Mouse (Mus musculus): ENCODE results near the gene Vmn1r118. TPM values are rescaled to one million over a fixed set of nuclear protein-coding genes. Genes with fewer than 3 reads are reported as not detected.
"Not testable (repeated sequence)": the region's sequence is repeated elsewhere in the genome, so short reads cannot be mapped to it uniquely, and the experiment has no call there.

The Vmn1r118 gene
- not detected in 2 replicates for polyA plus RNA-seq (2012)

DNA sequence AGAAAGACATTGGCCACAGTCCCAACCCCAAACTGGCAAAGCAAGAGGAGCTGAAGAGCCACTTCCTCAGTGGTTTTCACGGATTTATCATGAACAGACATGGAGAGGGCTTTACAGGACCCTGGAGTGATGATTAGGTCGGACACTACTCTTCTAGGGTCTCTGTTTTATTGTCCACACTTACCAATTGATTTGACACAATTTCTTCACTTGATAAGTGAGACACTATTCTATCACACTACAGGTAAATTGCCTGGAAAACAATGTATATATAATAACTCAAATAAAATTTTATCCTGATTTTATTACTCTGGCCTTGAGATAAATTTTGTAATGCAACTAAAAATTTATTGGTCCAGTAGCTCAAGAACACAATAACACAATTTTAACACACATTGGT lies at the start of gene Vmn1r118:
TSS of gene Vmn1r118 (minus strand) at position 101 of the 400 bp plus-strand sequence.
- H3K4me1 ChIP-seq (ENCODE audit: control insufficient read depth); H3K27me3 ChIP-seq (ENCODE audit: control insufficient read depth); H3K4me3 ChIP-seq (replicated peaks); H3K9me3 ChIP-seq (ENCODE audit: control insufficient read depth, low read length); H3K36me3 ChIP-seq (ENCODE audit: control insufficient read depth): not testable (repeated sequence)

- H3K9me3 ChIP-seq (ENCODE audit: control insufficient read depth, low read length); H3K4me3 ChIP-seq (replicated peaks); H3K36me3 ChIP-seq (ENCODE audit: control insufficient read depth); H3K27me3 ChIP-seq (ENCODE audit: control insufficient read depth); H3K4me1 ChIP-seq (ENCODE audit: control insufficient read depth): not testable (repeated sequence)
These were observed 28.1 kb downstream of the Vmn1r118 start, which contains the start of gene Vmn1r117 for GRCm38 (mm10) chr7:20884021-20884420. Gene Vmn1r117, minus strand, starts transcription at chr7:20884121.

- not testable (repeated sequence) for H3K4me1 ChIP-seq (ENCODE audit: control insufficient read depth); H3K36me3 ChIP-seq (ENCODE audit: control insufficient read depth); H3K9me3 ChIP-seq (ENCODE audit: control insufficient read depth, low read length); H3K27me3 ChIP-seq (ENCODE audit: control insufficient read depth); H3K4me3 ChIP-seq (replicated peaks)
These were observed 40.2 kb downstream of the Vmn1r118 start, which contains the start of gene Vmn1r116 for GRCm38 (mm10) chr7:20871956-20872355. Gene Vmn1r116, plus strand, starts transcription at chr7:20872256.

Other genes with a start within 250 kb of the Vmn1r118 start
- not detected in 2 replicates for gene Vmn1r107, start 243.4 kb downstream of the Vmn1r118 start, polyA plus RNA-seq (2012)
- gene Vmn1r111, start 209.1 kb downstream of the Vmn1r118 start, polyA plus RNA-seq (2012), result not detected in 2 replicates
- not detected in 2 replicates for gene Gm10668, start 181.7 kb downstream of the Vmn1r118 start, polyA plus RNA-seq (2012)
- gene Vmn1r112, start 141.2 kb downstream of the Vmn1r118 start, polyA plus RNA-seq (2012), result not detected in 2 replicates
- gene Vmn1r113, start 125.1 kb downstream of the Vmn1r118 start, polyA plus RNA-seq (2012), result not detected in 2 replicates
- not detected in 2 replicates for gene Vmn1r114, start 100.2 kb downstream of the Vmn1r118 start, polyA plus RNA-seq (2012)
- not detected in 2 replicates for gene Vmn1r115, start 67.4 kb downstream of the Vmn1r118 start, polyA plus RNA-seq (2012)
- gene Vmn1r116, start 40.1 kb downstream of the Vmn1r118 start, polyA plus RNA-seq (2012), result not detected in 2 replicates
- gene Vmn1r117, start 28.2 kb downstream of the Vmn1r118 start, polyA plus RNA-seq (2012), result not detected in 2 replicates
- not detected in 2 replicates for gene Vmn1r119, start 100.1 kb upstream of the Vmn1r118 start, polyA plus RNA-seq (2012)
- not detected in 2 replicates for gene Vmn1r120, start 141.4 kb upstream of the Vmn1r118 start, polyA plus RNA-seq (2012)
- not detected in 2 replicates for gene Vmn1r121, start 186.2 kb upstream of the Vmn1r118 start, polyA plus RNA-seq (2012)
- not detected in 2 replicates for gene Vmn1r122, start 221.8 kb upstream of the Vmn1r118 start, polyA plus RNA-seq (2012)
- gene Vmn1r123, start 249.8 kb upstream of the Vmn1r118 start, polyA plus RNA-seq (2012), result not detected in 2 replicates

All from erythroblast, embryonic 14.5 days (primary cell).